Mouse (Mus musculus) olfactory bulb, adult 2 months (tissue): Measurements from ENCODE around the gene Rasal2.

Experiments
- CTCF ChIP-seq: fragments of 200-500 bp; IDR thresholded peaks from 2 replicates; pipeline ENCODE4 v1.5.1; 2012; ENCODE audit warnings: low read depth, mild to moderate bottlenecking, low read length, moderate library complexity; ENCODE audit not compliant: insufficient read depth
- POLR2A ChIP-seq: fragments of 200-500 bp; IDR thresholded peaks from 2 replicates; pipeline ENCODE4 v1.6.1; 2012; ENCODE audit warnings: mild to moderate bottlenecking, low read depth, low read length, moderate library complexity; ENCODE audit not compliant: insufficient read depth

DNA sequence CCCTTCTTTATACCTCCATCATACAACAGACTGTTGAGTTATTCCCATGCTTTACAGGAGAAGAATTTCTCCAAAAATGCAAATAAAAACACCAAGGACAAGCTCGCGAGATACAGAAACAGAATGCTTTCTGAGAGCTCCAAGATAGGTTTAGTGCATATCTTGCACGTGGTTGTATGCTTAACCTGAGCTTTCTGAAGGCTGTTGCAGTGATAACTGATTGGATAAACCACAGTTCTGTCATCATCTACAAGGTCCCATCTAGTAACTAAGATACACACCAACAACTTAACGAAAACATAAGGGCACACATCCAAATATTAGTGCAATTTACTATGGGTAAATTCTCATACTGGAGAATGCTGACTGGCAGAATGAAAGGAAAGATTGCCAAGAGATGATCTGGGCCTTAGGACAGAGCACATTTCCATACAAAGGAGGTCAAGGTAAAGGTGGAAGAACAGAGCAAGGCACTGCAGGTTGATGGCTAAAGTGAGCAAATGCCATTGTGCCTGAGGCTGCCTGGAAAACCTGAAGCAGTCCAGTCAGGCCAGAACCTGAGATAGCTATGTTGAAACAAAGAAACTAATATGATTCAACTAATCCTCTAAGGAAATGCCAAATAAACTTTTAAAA lies 136.6 kb downstream of the Rasal2 start:
- TF ChIP-seq POLR2A (no peak), CTCF (no peak)
